Comparison of ENCODE assay signal across 8 mouse cellular contexts in genomic region chr4:155085206-155086107, GRCm38 (mm10). TPM values are rescaled to one million over a fixed set of nuclear protein-coding genes. Genes with fewer than 3 reads are reported as not detected.
DNase-seq lines count a peak whose midpoint lies in the region; ATAC-seq and TF ChIP-seq lines count a peak whose summit lies in the region.

No protein-coding gene starts in this region.

- peak overlapping the region; percentile 88 for H3K4me3 ChIP-seq in heart, embryonic 12.5 days
- peak overlapping the region; percentile 96 for H3K4me3 ChIP-seq in ES-Bruce4 (ENCODE audit: low read depth, low read length)
- H3K4me3 ChIP-seq in liver, embryonic 11.5 days (ENCODE audit: low read depth, low read length): peak overlapping the region; percentile 96

- H3K9ac ChIP-seq in heart, embryonic 12.5 days: peak overlapping the region; percentile 96
- H3K9ac ChIP-seq in ES-Bruce4 (ENCODE audit: low read depth, poor library complexity, severe bottlenecking): peak overlapping the region; percentile 81
- peak overlapping the region; percentile 92 for H3K9ac ChIP-seq in liver, embryonic 11.5 days (ENCODE audit: low read depth, low read length)

- H3K9me3 ChIP-seq in heart, embryonic 12.5 days (replicated peaks): no peaks in the 10 kb centered on the region
- H3K9me3 ChIP-seq in ES-Bruce4 (replicated peaks; ENCODE audit: control insufficient read depth, insufficient read depth, low read length, poor library complexity, severe bottlenecking): no peaks in the 10 kb centered on the region
- no peaks in the 10 kb centered on the region for H3K9me3 ChIP-seq in liver, embryonic 11.5 days (ENCODE audit: control insufficient read depth, low read length)

- H3K36me3 ChIP-seq in heart, embryonic 12.5 days: peaks cover 22% of the 10 kb centered on the region
- H3K36me3 ChIP-seq in ES-Bruce4 (ENCODE audit: control insufficient read depth, insufficient read depth, low read length, poor library complexity, severe bottlenecking): peaks cover 12% of the 10 kb centered on the region
- H3K36me3 ChIP-seq in liver, embryonic 11.5 days (ENCODE audit: control insufficient read depth, insufficient read depth, low read length): peaks cover 16% of the 10 kb centered on the region

- WGBS in heart, embryonic 12.5 days: 6% methylated on average over 29 of the region's 35 CpGs
- 5% methylated on average over 35 of the region's 35 CpGs for WGBS in liver, embryonic 11.5 days

- peak overlapping the region; percentile 94 for H3K27ac ChIP-seq in heart, embryonic 12.5 days (ENCODE audit: poor library complexity, severe bottlenecking)
- H3K27ac ChIP-seq in ES-Bruce4 (ENCODE audit: insufficient read depth, low read length): no peak overlapping the region
- H3K27ac ChIP-seq in liver, embryonic 11.5 days (ENCODE audit: low read depth, low read length): peak overlapping the region; percentile 95

- peak overlapping the region; percentile 93 for H3K4me2 ChIP-seq in heart, embryonic 12.5 days
- H3K4me2 ChIP-seq in liver, embryonic 11.5 days: peak overlapping the region; percentile 80

- no peak for TF ChIP-seq POLR2A in ES-Bruce4 (IDR thresholded peaks at IDR 0.05; ENCODE audit: insufficient read depth, low read length)

- ATAC-seq in heart, embryonic 12.5 days (ENCODE audit: insufficient number of reproducible peaks, low FRiP score): peak; percentile 79; the same call in 1 of the 2 replicates
- 0 out of 2 replicates have a peak, but pooled peaks have one; percentile 5 for ATAC-seq in erythroid progenitor cell, adult 5-6 weeks (replicated peaks; ENCODE audit: low FRiP score, poor library complexity, severe bottlenecking)
- ATAC-seq in liver, embryonic 11.5 days (replicated peaks; ENCODE audit: low FRiP score): peak; percentile 21

- peaks cover 43% of the 10 kb centered on the region for H3K4me1 ChIP-seq in heart, embryonic 12.5 days (replicated peaks)
- H3K4me1 ChIP-seq in ES-Bruce4 (ENCODE audit: control insufficient read depth, insufficient read depth, low read length): no peaks in the 10 kb centered on the region
- H3K4me1 ChIP-seq in liver, embryonic 11.5 days (replicated peaks; ENCODE audit: control insufficient read depth, insufficient read depth, low read length): peaks cover 25% of the 10 kb centered on the region

- TF ChIP-seq CTCF in ES-Bruce4 (IDR thresholded peaks at IDR 0.05; ENCODE audit: low read depth, low read length): no peak

- no peak for TF ChIP-seq EP300 in ES-Bruce4 (IDR thresholded peaks at IDR 0.05; ENCODE audit: insufficient read depth, low read depth, low read length)

- intact Hi-C loops in heart, postnatal 10 days (cut with DNase I): no loop called here
- intact Hi-C loops in left cerebral cortex, postnatal 4 days (cut with DNase I): no loop called here

- no peak for DNase-seq in heart, postnatal 10 days
- DNase-seq in liver, embryonic 11.5 days (ENCODE audit: low spot score): peak; percentile 50
- DNase-seq in ovary, postnatal 14 days (ENCODE audit: low spot score): no peak
- no peak for DNase-seq in left cerebral cortex, postnatal 4 days
- DNase-seq in urinary bladder, adult 18-20 months (ENCODE audit: low spot score in 2 of 2): no peak

- no peaks in the 10 kb centered on the region for H3K27me3 ChIP-seq in heart, embryonic 12.5 days (replicated peaks)
- no peaks in the 10 kb centered on the region for H3K27me3 ChIP-seq in ES-Bruce4 (ENCODE audit: control insufficient read depth, insufficient read depth, low read length, poor library complexity, severe bottlenecking)
- H3K27me3 ChIP-seq in liver, embryonic 11.5 days (replicated peaks; ENCODE audit: control insufficient read depth, insufficient read depth, low read length): no peaks in the 10 kb centered on the region

RNA-seq across cellular contexts. Expression of gene Rer1, which starts 0.7 kb away (rescaled TPM):
- 136 and 144 TPM in 2 replicates for polyA plus RNA-seq in heart, embryonic 12.5 days (2016; fragmentation: Nextera tagmentation; extraction: Ambion mirVana)
- total RNA-seq in heart, postnatal 10 days (2021): 10 to 100 TPM; 71.8 to 77.3 TPM
- 74.9 and 82.5 TPM in 2 replicates for polyA plus RNA-seq in ES-Bruce4 (2011; ENCODE audit: insufficient read depth, insufficient read length, low read depth, missing spikeins)
- 43.6 and 74.2 TPM in 2 replicates for total RNA-seq in erythroid progenitor cell, adult 5-6 weeks (2015; ENCODE audit: low replicate concordance)
- total RNA-seq in erythroid progenitor cell, adult 5-6 weeks (2017; ENCODE audit: low replicate concordance): 48.6 and 57.6 TPM in 2 replicates
- 163 and 168 TPM in 2 replicates for polyA plus RNA-seq in liver, embryonic 11.5 days (2014; fragmentation: Nextera tagmentation; extraction: Ambion mirVana)
- 10 to 100 TPM; 65.1 to 67.9 TPM for total RNA-seq in left cerebral cortex, postnatal 4 days (2021)

RNA-seq across cellular contexts. Expression of gene Morn1, which starts 0.9 kb away (rescaled TPM):
- 3.1 and 3.9 TPM in 2 replicates for polyA plus RNA-seq in heart, embryonic 12.5 days (2016; fragmentation: Nextera tagmentation; extraction: Ambion mirVana)
- 1 to 10 TPM; 2.8 to 3.8 TPM for total RNA-seq in heart, postnatal 10 days (2021)
- 11.6 and 13.0 TPM in 2 replicates for polyA plus RNA-seq in ES-Bruce4 (2011; ENCODE audit: insufficient read depth, insufficient read length, low read depth, missing spikeins)
- total RNA-seq in erythroid progenitor cell, adult 5-6 weeks (2015; ENCODE audit: low replicate concordance): 2.5 TPM in 1 of 2 replicates, not detected in the other
- total RNA-seq in erythroid progenitor cell, adult 5-6 weeks (2017; ENCODE audit: low replicate concordance): 0.08 TPM in 1 of 2 replicates, not detected in the other
- polyA plus RNA-seq in liver, embryonic 11.5 days (2014; fragmentation: Nextera tagmentation; extraction: Ambion mirVana): 3.4 and 3.5 TPM in 2 replicates
- total RNA-seq in left cerebral cortex, postnatal 4 days (2021): 10 to 100 TPM; 11.0 to 12.9 TPM

RNA-seq across cellular contexts. Expression of gene Pex10, which starts 18.6 kb away (rescaled TPM):
- polyA plus RNA-seq in heart, embryonic 12.5 days (2016; fragmentation: Nextera tagmentation; extraction: Ambion mirVana): 15.3 and 15.9 TPM in 2 replicates
- total RNA-seq in heart, postnatal 10 days (2021): 10 to 100 TPM; 18.4 to 23.7 TPM
- polyA plus RNA-seq in ES-Bruce4 (2011; ENCODE audit: insufficient read depth, insufficient read length, low read depth, missing spikeins): 15.4 and 17.7 TPM in 2 replicates
- 1.1 and 4.6 TPM in 2 replicates for total RNA-seq in erythroid progenitor cell, adult 5-6 weeks (2015; ENCODE audit: low replicate concordance)
- 0.91 and 4.5 TPM in 2 replicates for total RNA-seq in erythroid progenitor cell, adult 5-6 weeks (2017; ENCODE audit: low replicate concordance)
- polyA plus RNA-seq in liver, embryonic 11.5 days (2014; fragmentation: Nextera tagmentation; extraction: Ambion mirVana): 7.2 and 9.0 TPM in 2 replicates
- 10 to 100 TPM; 12.0 to 13.5 TPM for total RNA-seq in left cerebral cortex, postnatal 4 days (2021)

RNA-seq across cellular contexts. Expression of gene Plch2, which starts 28.9 kb away (rescaled TPM):
- 0.09 and 0.38 TPM in 2 replicates for polyA plus RNA-seq in heart, embryonic 12.5 days (2016; fragmentation: Nextera tagmentation; extraction: Ambion mirVana)
- total RNA-seq in heart, postnatal 10 days (2021): not detected
- polyA plus RNA-seq in ES-Bruce4 (2011; ENCODE audit: insufficient read depth, insufficient read length, low read depth, missing spikeins): 2.6 and 4.2 TPM in 2 replicates
- not detected in 2 replicates for total RNA-seq in erythroid progenitor cell, adult 5-6 weeks (2015; ENCODE audit: low replicate concordance)
- not detected in 2 replicates for total RNA-seq in erythroid progenitor cell, adult 5-6 weeks (2017; ENCODE audit: low replicate concordance)
- 0.12 and 0.43 TPM in 2 replicates for polyA plus RNA-seq in liver, embryonic 11.5 days (2014; fragmentation: Nextera tagmentation; extraction: Ambion mirVana)
- 10 to 100 TPM; 50.9 to 56.1 TPM for total RNA-seq in left cerebral cortex, postnatal 4 days (2021)

Comparison
In these comparisons a context has a peak if more than half of its experiments do, and no peak if none do; other contexts are left out.
1. ATAC-seq: peak in every context shown above with its lines; median percentile 79 in heart, embryonic 12.5 days; 21 in liver, embryonic 11.5 days; 5 in erythroid progenitor cell, adult 5-6 weeks.